Mouse (Mus musculus) brain, adult 2 months (tissue): ENCODE measurements around the gene Cldn34b3.
"Not testable (repeated sequence)": the region's sequence is repeated elsewhere in the genome, so short reads cannot be mapped to it uniquely, and the experiment has no call there.

Experiments
- DNase-seq: peaks from one replicate; pipeline ENCODE4 v3.0.0; 2011; ENCODE audit warnings: low read depth, low spot score

Cldn34b3 gene

GRCm38 (mm10) chrX:76264004-76264403 is at the start of gene Cldn34b3:
Gene Cldn34b3 (plus strand): TSS chrX:76264304.
- not testable (repeated sequence) for DNase-seq
